Mouse (Mus musculus) limb, embryonic 15.5 days (tissue): ENCODE measurements around the gene Gm28230. TPM values are rescaled to one million over a fixed set of nuclear protein-coding genes. Genes with fewer than 3 reads are reported as not detected.

Experiments used
- ATAC-seq: fragments of 200-750 bp; cut with Nextera tagmentation; 2 replicates; pipeline ENCODE4 v1.8.0; 2017; ENCODE audit warnings: low read depth, moderate TSS enrichment; ENCODE audit not compliant: insufficient number of reproducible peaks, low FRiP score, low TSS enrichment
- H3K27ac ChIP-seq: fragments of 300-500 bp; sonication (generic); 2 replicates; pipeline ENCODE4 v1.5.1; 2015; ENCODE audit warnings: moderate library complexity, mild to moderate bottlenecking, inconsistent platforms
- H3K27me3 ChIP-seq: fragments of 300-500 bp; sonication (generic); 2 replicates; pipeline ENCODE4 v1.6.1; 2015; ENCODE audit warnings: inconsistent platforms
- H3K36me3 ChIP-seq: fragments of 300-500 bp; sonication (generic); 2 replicates; pipeline ENCODE4 v1.6.1; 2015; ENCODE audit warnings: inconsistent platforms
- H3K4me1 ChIP-seq: fragments of 300-500 bp; sonication (generic); 2 replicates; pipeline ENCODE4 v1.6.1; 2015; ENCODE audit warnings: inconsistent platforms
- H3K4me2 ChIP-seq: fragments of 300-500 bp; sonication (generic); 2 replicates; pipeline ENCODE4 v1.6.1; 2015; ENCODE audit warnings: mild to moderate bottlenecking, inconsistent platforms
- H3K4me3 ChIP-seq: fragments of 300-500 bp; sonication (generic); 2 replicates; pipeline ENCODE4 v1.5.1; 2015; ENCODE audit warnings: mild to moderate bottlenecking, inconsistent platforms
- H3K9ac ChIP-seq: fragments of 300-500 bp; sonication (generic); 2 replicates; pipeline ENCODE4 v1.6.1; 2015; ENCODE audit warnings: inconsistent platforms
- H3K9me3 ChIP-seq: fragments of 300-500 bp; sonication (generic); 2 replicates; pipeline ENCODE4 v1.6.1; 2016; ENCODE audit warnings: inconsistent platforms
- WGBS: fragments of 180-500 bp; shearing (Covaris S2); methylation state at CpG from one replicate; pipeline ENCODE4 v1.1.7; 2015; 5-methylcytosine and 5-hydroxymethylcytosine counted together
- polyA plus RNA-seq: library from polyadenylated mRNA; unstranded; fragments of >200 nt; fragmentation: Nextera tagmentation; extraction: Ambion mirVana; gene quantifications from 2 replicates; pipeline ENCODE4 v1.2.1, GENCODE M21; 2015

The Gm28230 gene
- polyA plus RNA-seq, 1 experiment from 2014 or later: 0.08 TPM

DNA sequence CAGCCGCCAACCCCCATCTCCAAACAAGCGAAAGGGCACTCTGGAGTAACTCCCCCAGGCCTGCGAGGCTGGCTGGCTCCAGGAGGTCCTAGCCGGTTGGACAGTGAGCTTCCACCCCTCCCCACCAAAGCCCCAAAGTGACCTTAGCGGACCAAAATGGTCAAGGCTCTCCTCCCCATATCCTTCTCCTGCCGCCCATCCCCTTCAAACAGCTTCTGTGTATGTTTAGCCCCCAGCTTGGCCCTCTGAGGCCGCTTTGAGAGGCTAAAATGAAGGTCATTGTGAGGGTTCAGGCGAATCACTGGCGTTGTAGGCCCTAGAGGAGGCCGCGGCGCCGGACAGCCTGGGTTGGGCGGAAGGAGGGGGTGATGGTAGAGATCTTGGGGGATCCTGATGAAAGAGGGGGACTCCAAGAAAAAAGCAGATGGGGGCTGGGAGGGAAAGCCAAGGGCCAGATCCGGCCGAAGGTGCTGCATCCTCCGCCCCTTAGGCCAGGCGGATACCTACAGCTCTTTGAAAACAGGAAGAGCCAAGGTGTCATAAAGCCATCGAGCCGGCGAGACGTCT lies 25.9 kb upstream of the Gm28230 start:
- Histone ChIP-seq H3K9ac (no peak overlapping the region), H3K4me3 (no peak overlapping the region), H3K36me3 (peaks cover 4% of the 10 kb centered on the region; the same call in 1 of the 2 replicates), H3K4me2 (no peak overlapping the region), H3K27me3 (peaks cover 84% of the 10 kb centered on the region), H3K27ac (no peak overlapping the region), H3K4me1 (peaks cover 59% of the 10 kb centered on the region), H3K9me3 (no peaks in the 10 kb centered on the region)
- 34% methylated on average over 22 of the region's 22 CpGs for WGBS
- no peak for ATAC-seq

DNA sequence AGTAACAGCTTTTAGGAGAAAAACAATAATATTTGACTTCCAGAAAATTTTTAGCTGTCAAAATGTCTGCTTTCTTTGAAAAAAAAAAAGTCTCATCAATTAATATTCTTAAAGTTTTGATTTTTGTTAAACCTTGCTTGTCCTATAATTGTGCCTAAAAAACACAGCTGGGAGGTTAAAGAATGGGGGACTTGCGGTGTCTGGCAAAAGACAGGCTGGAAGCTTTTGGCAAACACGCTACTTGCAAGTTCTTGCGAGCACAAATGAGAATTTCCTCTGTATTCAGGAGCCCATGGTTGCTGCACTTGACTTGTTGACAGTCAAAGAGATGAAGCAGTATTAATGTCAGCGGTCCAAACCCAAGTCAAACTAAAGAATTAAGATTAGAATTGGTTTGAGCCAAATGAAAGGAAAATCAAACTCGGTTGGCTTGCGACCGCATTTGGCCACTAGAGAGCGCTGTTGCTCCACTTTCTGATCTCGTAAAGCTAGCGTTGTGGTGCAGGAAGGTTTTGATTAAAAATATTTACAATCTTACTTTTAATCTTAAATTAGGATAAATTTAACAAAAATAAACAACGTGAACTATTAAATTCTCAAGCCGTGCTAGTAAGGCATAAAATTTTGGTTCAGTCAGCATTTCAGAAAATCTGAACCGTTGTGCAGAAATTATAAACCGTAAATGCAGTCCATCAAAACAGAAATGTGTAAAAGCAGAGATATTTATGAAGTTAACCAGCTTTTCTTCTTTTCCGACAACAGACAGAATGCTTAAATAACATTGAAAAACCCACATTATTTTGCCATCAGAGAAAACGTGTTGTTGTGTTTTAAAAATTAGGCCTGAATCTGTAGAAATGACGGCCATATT lies 24.3 kb upstream of the Gm28230 start:
- Histone ChIP-seq H3K27ac (no peak overlapping the region), H3K4me3 (no peak overlapping the region), H3K4me2 (no peak overlapping the region), H3K9ac (no peak overlapping the region), H3K36me3 (peaks cover 4% of the 10 kb centered on the region; the same call in 1 of the 2 replicates), H3K4me1 (peaks cover 53% of the 10 kb centered on the region), H3K27me3 (peaks cover 83% of the 10 kb centered on the region), H3K9me3 (no peaks in the 10 kb centered on the region)
- no peak for ATAC-seq
- 12% methylated on average over 17 of the region's 17 CpGs for WGBS

DNA sequence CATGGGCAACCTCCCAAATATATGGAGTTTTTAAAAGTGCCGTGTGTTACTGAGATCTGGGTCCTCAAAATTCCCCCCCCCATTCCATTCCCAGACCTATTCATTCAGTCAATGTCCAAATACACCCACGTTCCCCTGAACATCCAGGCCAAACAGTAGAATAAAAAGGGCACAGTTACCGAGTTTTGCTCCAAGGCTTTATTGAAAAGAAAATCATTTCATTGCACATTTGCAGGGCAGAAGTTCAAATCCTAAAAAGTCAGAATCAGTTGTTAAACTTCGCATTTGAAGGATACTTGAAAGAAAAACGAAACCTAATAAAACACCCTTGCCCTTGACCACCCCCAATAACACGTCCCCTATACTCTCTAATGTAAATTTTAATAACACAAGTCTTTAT lies 23.7 kb upstream of the Gm28230 start:
- Histone ChIP-seq H3K27me3 (peaks cover 84% of the 10 kb centered on the region), H3K4me3 (no peak overlapping the region), H3K4me2 (no peak overlapping the region), H3K9me3 (no peaks in the 10 kb centered on the region), H3K36me3 (peaks cover 4% of the 10 kb centered on the region; the same call in 1 of the 2 replicates), H3K9ac (no peak overlapping the region), H3K4me1 (peaks cover 49% of the 10 kb centered on the region), H3K27ac (no peak overlapping the region)
- ATAC-seq: no peak
- 32% methylated on average over 6 of the region's 6 CpGs for WGBS

DNA sequence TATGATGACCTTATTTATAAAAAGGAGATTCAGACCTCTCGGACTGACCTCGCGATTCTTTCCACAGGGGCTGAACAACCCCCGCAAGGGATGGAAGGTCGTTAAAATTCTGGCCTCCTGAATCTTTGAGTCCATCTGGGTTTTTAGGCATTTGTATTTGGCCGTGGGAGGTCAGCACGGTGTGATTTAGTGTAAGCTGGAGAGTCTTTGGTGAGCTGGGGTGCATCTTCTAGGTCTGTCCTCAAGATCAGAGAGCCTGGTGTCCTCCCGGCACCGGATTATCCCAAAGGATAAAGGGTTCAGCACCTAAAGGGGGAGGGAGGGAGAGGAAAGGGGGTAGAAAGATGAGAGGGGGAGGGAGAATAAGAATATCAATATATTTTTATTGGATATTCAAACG lies 23.2 kb upstream of the Gm28230 start:
- H3K4me3 ChIP-seq: no peak overlapping the region

DNA sequence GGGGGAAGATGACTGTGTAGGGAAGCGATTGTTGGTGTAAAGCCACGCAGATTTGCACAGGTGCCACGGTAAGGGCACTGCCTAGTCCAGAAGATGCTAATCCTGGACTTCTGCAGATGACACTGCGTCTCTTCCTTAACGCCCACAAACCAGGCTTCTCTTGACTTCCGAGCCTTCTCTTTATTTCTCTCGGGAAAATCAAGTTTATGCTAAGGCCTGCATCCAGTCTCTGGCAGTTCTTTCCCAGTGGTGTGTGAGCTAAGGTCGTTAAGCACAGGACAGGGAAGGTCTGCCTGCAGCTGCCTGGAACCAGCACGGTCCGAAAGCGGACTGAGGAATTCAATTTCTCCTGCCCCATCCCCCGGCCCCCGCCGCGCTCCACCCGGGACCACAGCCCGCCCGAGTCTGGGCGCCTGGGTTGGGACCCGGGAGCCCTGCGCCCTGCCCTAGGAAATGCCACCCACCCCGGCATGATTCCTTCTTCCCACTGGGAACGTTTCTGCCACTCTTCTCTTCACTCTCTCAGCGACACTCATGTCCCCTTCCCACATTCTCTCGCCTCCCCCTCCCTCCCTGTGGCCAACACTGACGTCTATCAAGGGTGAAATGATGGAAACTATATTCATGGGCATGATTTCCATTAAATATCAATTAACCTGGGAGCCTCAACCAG lies 22.7 kb upstream of the Gm28230 start:
- Histone ChIP-seq H3K27ac (peak overlapping the region; percentile 83; the same call in 1 of the 2 replicates), H3K27me3 (peaks cover 88% of the 10 kb centered on the region), H3K9ac (no peak overlapping the region)

More for the DNA sequence above, 23.2 kb upstream of the Gm28230 start:
- Histone ChIP-seq H3K4me1 (peaks cover 44% of the 10 kb centered on the region), H3K27me3 (peaks cover 84% of the 10 kb centered on the region), H3K36me3 (peaks cover 4% of the 10 kb centered on the region; the same call in 1 of the 2 replicates), H3K9me3 (no peaks in the 10 kb centered on the region), H3K4me2 (no peak overlapping the region), H3K27ac (no peak overlapping the region), H3K9ac (no peak overlapping the region)
- ATAC-seq: no peak
- 22% methylated on average over 10 of the region's 10 CpGs for WGBS

DNA sequence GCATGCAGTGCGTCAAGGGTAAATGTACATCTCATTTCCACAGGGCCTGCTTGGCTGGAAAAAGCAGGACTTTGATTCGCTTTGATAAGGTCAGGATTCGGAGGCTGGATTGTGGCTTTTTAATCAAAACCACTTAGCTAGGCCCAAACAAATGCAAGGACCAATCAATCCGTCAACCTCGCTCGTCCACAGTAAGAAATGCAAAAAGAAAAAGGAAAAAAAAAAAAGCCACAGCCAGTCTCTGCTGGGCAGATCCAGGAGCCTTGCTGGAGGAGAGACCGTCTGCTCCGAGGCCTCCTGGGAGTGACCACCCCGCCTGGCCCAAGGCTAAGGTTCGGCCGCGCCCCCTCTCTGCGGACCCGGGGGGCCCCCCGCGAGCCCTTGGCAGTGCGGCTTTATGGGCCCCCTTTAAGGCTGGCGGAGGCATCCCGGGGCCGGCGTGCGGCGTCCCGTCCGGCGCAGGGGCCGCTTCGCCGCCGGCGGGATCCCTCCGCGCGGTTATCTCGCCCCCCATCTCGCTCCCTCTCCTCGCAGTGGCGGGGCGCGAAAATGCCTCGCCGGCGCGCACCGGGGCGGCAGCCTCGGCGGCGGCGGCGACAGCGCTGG lies 22.0 kb upstream of the Gm28230 start, which contains the start of gene Hoxd8:
Gene Hoxd8 (plus strand): TSS at position 223 of the 606 bp plus-strand sequence.
- 1% methylated on average over 42 of the region's 52 CpGs for WGBS
- Histone ChIP-seq H3K4me1 (peaks cover 37% of the 10 kb centered on the region), H3K27me3 (peaks cover 88% of the 10 kb centered on the region), H3K4me2 (peak within 1 kb of the TSS; percentile 90), H3K4me3 (peak within 1 kb of the TSS; percentile 61), H3K9ac (peak within 1 kb of the TSS; percentile 54), H3K27ac (peak within 1 kb of the TSS; percentile 83), H3K9me3 (no peaks in the 10 kb centered on the region), H3K36me3 (peaks cover 4% of the 10 kb centered on the region; the same call in 1 of the 2 replicates)
- no peak for ATAC-seq

More for the DNA sequence above, 22.7 kb upstream of the Gm28230 start:
- Histone ChIP-seq H3K4me1 (peaks cover 39% of the 10 kb centered on the region), H3K9me3 (no peaks in the 10 kb centered on the region), H3K36me3 (peaks cover 4% of the 10 kb centered on the region; the same call in 1 of the 2 replicates), H3K4me3 (peak overlapping the region; percentile 61), H3K4me2 (peak overlapping the region; percentile 90; the same call in 1 of the 2 replicates)
- 10% methylated on average over 26 of the region's 26 CpGs for WGBS
- ATAC-seq: peak; percentile 15; the same call in 1 of the 2 replicates

DNA sequence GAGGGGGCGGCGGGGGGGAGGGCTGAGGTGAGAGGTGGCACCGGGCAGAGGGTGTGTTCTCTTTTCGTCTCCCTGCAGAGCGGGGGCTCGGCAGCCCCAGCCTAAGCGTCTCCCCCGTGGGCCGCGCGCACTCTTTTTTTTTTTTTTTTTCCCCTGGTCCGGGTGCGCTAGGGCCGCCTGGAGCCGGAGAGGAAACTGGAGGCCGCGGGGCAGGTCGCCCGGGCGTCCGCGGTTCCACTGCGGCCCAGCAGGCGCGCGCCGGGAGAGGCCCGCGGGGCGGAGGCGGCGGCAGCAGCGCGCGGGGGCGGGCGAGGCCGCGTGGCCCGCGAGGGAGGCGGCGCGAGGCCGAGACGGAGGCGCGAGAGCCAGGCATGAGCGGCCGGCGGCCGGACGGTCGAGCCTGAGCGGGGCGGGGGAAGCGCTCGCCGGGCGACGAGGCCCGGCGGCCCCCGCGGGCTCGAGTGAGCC lies 21.5 kb upstream of the Gm28230 start:
- 0% methylated on average over 17 of the region's 66 CpGs for WGBS
- ATAC-seq: no peak; the same call in 1 of the 2 replicates
- Histone ChIP-seq H3K9me3 (no peaks in the 10 kb centered on the region), H3K27me3 (peaks cover 88% of the 10 kb centered on the region), H3K4me3 (peak overlapping the region; percentile 61), H3K27ac (peak overlapping the region; percentile 83), H3K36me3 (peaks cover 3% of the 10 kb centered on the region; the same call in 1 of the 2 replicates), H3K9ac (peak overlapping the region; percentile 54), H3K4me1 (peaks cover 33% of the 10 kb centered on the region), H3K4me2 (peak overlapping the region; percentile 90)

DNA sequence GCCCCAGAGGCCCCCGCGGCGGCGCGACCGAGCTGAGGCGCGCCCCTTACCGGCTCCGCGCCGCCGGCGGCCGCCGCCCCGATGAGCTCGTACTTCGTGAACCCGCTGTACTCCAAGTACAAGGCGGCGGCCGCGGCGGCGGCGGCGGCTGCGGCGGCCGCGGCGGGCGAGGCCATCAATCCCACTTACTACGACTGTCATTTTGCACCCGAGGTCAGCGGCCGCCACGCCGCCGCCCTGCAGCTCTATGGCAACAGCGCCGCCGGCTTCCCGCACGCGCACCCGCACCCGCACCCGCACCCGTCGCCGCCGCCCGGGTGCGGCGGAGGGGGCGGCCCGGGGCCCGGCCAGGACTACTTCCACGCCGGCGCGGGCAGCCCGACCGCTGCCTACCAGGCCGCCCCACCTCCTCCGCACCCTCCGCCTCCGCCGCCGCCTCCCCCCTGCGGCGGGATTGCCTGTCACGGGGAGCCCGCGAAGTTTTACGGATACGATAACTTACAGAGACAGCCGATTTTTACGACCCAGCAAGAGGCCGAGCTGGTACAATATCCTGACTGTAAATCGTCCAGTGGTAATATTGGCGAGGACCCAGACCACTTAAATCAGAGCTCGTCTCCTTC lies 20.9 kb upstream of the Gm28230 start:
- Histone ChIP-seq H3K36me3 (no peaks in the 10 kb centered on the region), H3K27ac (peak overlapping the region; percentile 83), H3K27me3 (peaks cover 88% of the 10 kb centered on the region), H3K4me3 (peak overlapping the region; percentile 61), H3K9ac (peak overlapping the region; percentile 54), H3K4me2 (peak overlapping the region; percentile 90), H3K9me3 (no peaks in the 10 kb centered on the region), H3K4me1 (peaks cover 27% of the 10 kb centered on the region)
- WGBS: under 1% methylated on average over 80 of the region's 85 CpGs
- ATAC-seq: no peak

DNA sequence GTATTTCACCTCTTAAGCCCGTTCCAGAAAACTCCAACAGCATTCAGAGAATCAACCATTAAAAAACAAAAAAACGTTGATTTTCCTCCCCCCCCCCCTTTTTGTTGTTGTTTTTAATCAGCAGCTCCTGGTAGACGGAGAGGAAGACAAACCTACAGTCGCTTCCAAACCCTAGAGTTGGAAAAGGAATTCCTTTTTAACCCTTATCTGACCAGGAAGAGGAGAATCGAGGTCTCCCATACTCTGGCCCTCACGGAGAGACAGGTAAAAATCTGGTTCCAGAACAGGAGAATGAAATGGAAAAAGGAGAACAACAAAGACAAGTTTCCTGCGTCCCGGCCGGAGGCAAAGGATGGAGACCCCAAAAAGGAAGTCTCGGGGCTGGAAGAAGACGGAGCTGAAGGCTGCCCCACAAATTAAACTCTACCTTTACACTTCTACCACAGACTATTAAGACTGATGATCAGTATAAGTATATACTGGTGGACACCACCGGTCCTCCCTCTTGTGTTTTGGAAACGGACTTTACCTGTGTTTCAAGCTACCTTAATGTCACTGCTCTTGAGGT lies 20.1 kb upstream of the Gm28230 start:
- Histone ChIP-seq H3K9me3 (no peaks in the 10 kb centered on the region), H3K27ac (no peak overlapping the region), H3K9ac (no peak overlapping the region), H3K4me1 (peaks cover 24% of the 10 kb centered on the region), H3K4me2 (peak overlapping the region; percentile 90; the same call in 1 of the 2 replicates), H3K4me3 (peak overlapping the region; percentile 61), H3K36me3 (no peaks in the 10 kb centered on the region), H3K27me3 (peaks cover 86% of the 10 kb centered on the region)
- ATAC-seq: no peak
- 7% methylated on average over 13 of the region's 13 CpGs for WGBS

DNA sequence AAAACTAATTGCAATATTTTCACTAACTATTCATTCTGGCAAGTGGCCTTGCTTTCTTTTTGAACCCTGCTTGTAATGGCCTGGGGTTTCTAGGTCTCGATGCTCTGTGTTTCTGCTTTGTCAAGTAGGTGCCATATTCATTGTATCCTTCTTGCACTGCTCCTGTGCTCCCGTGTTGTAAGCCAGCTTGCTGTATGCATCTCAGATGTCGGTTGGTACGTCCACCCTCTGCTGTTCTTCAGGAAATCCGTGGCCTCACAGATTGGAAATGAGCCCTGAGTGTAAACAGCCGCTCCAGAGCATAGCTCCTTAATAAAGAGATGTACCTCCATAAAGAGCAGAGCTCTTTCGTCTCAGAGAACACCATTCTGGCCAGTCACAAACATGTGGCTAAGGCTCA lies 18.9 kb upstream of the Gm28230 start:
- Histone ChIP-seq H3K4me2 (no peak overlapping the region), H3K4me1 (peaks cover 33% of the 10 kb centered on the region), H3K27me3 (peaks cover 94% of the 10 kb centered on the region), H3K4me3 (0 out of 2 replicates have a peak overlapping the region, but pooled peaks have one; percentile 4), H3K36me3 (no peaks in the 10 kb centered on the region), H3K9ac (no peak overlapping the region), H3K27ac (no peak overlapping the region), H3K9me3 (no peaks in the 10 kb centered on the region)
- 36% methylated on average over 7 of the region's 7 CpGs for WGBS
- no peak for ATAC-seq
